Mouse (Mus musculus) neural tube, embryonic 13.5 days (tissue): Measurements from ENCODE around the gene Hydin. TPM values are rescaled to one million over a fixed set of nuclear protein-coding genes. Genes with fewer than 3 reads are reported as not detected.

ENCODE experiments used
- ATAC-seq: fragments of 200-750 bp; cut with Nextera tagmentation; 2 replicates; pipeline ENCODE4 v1.8.0; 2017; ENCODE audit warnings: low read depth, mild to moderate bottlenecking, moderate TSS enrichment, moderate library complexity
- H3K27ac ChIP-seq: fragments of 300-500 bp; sonication (generic); replicated peaks from 2 replicates; pipeline ENCODE4 v1.5.1; 2015; ENCODE audit warnings: moderate library complexity, mild to moderate bottlenecking, inconsistent platforms
- H3K27me3 ChIP-seq: fragments of 300-500 bp; sonication (generic); 2 replicates; pipeline ENCODE4 v1.6.1; 2015; ENCODE audit warnings: mild to moderate bottlenecking, inconsistent platforms
- H3K36me3 ChIP-seq: fragments of 300-500 bp; sonication (generic); 2 replicates; pipeline ENCODE4 v1.6.1; 2015; ENCODE audit warnings: mild to moderate bottlenecking, inconsistent platforms
- H3K4me1 ChIP-seq: fragments of 300-500 bp; sonication (generic); replicated peaks from 2 replicates; pipeline ENCODE4 v1.6.1; 2015; ENCODE audit warnings: inconsistent platforms
- H3K4me2 ChIP-seq: fragments of 300-500 bp; sonication (generic); 2 replicates; pipeline ENCODE4 v1.6.1; 2015; ENCODE audit warnings: inconsistent platforms, mild to moderate bottlenecking, moderate library complexity
- H3K4me3 ChIP-seq: fragments of 300-500 bp; sonication (generic); 2 replicates; pipeline ENCODE4 v1.5.1; 2015; ENCODE audit warnings: mild to moderate bottlenecking, inconsistent platforms
- H3K9ac ChIP-seq: fragments of 300-500 bp; sonication (generic); 2 replicates; pipeline ENCODE4 v1.6.1; 2015; ENCODE audit warnings: moderate library complexity, mild to moderate bottlenecking, inconsistent platforms
- H3K9me3 ChIP-seq: fragments of 300-500 bp; sonication (generic); 2 replicates; pipeline ENCODE4 v1.6.1; 2016; ENCODE audit warnings: inconsistent platforms
- WGBS: fragments of 180-500 bp; shearing (Covaris S2); methylation state at CpG from one replicate; pipeline ENCODE4 v1.1.7; 2015; 5-methylcytosine and 5-hydroxymethylcytosine counted together
- microRNA-seq: library from miRNA; unstranded; fragments of <30 nt; microRNA quantifications from one replicate; pipeline ENCODE4, GENCODE M21; 2016
- polyA plus RNA-seq: library from polyadenylated mRNA; unstranded; fragments of >200 nt; fragmentation: Nextera tagmentation; extraction: Ambion mirVana; gene quantifications from 2 replicates; pipeline ENCODE4 v1.2.1, GENCODE M21; 2015

Hydin gene
- polyA plus RNA-seq, 1 experiment from 2014 or later: 0.07 TPM

DNA sequence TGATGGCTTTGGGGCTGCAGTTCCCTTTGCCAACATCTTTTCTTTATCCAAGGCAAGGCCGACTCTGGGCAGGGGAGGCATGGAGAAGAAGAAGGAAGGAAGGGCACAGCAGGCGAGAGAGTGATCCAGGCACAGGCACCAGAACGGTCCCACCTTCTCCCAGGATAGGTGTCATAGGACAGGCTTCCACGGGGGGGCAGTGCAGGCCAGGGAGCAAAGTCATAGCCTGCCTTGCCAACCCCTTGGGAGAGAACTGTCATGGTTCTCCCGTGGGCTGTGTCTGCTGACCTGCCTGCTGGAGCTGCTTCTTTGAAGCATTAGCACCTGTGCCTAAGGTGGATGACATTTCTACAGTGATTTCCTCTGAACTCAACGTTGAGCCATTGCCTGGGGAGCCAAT lies 379.3 kb downstream of the Hydin start:
- peaks cover 50% of the 10 kb centered on the region for H3K36me3 ChIP-seq

GRCm38 (mm10) chr8:110648577-110648976 lies 381.8 kb downstream of the Hydin start:
- 98% methylated on average over 3 of the region's 3 CpGs for WGBS
- no peaks in the 10 kb centered on the region for H3K27me3 ChIP-seq
- ATAC-seq: no peak
- H3K36me3 ChIP-seq: peaks cover 57% of the 10 kb centered on the region
- no peak overlapping the region for H3K4me2 ChIP-seq
- no peak overlapping the region for H3K9ac ChIP-seq
- H3K27ac ChIP-seq: no peak overlapping the region
- no peak overlapping the region for H3K4me3 ChIP-seq
- no peaks in the 10 kb centered on the region for H3K9me3 ChIP-seq
- no peaks in the 10 kb centered on the region for H3K4me1 ChIP-seq

More for the DNA sequence above, 379.3 kb downstream of the Hydin start:
- H3K27ac ChIP-seq: no peak overlapping the region
- no peak overlapping the region for H3K4me3 ChIP-seq
- no peaks in the 10 kb centered on the region for H3K27me3 ChIP-seq
- no peak overlapping the region for H3K9ac ChIP-seq
- no peak overlapping the region for H3K4me2 ChIP-seq
- ATAC-seq: no peak; the same call in 1 of the 2 replicates
- WGBS: 41% methylated on average over 6 of the region's 6 CpGs
- H3K4me1 ChIP-seq: no peaks in the 10 kb centered on the region
- H3K9me3 ChIP-seq: no peaks in the 10 kb centered on the region

DNA sequence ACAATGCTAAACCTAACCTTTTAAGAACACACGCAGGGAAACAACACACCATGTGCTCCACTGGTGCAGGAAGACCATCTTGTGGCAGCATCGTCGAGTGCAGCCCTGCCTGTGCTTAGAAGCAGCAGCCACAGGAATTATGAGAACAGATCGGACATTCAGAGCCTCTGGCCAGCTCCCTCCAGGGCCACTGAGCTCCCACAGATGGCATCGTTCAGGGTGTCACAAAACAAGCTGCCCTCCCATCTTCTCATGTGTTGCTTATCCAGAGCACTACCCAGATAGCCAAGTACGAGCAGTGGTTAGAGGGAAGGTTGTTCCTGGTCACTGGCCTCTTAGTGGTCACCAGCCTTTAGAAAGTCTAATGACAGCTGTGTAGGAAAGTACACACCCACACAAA lies 382.5 kb downstream of the Hydin start:
- no peaks in the 10 kb centered on the region for H3K4me1 ChIP-seq
- H3K9ac ChIP-seq: no peak overlapping the region
- WGBS: 92% methylated on average over 6 of the region's 6 CpGs
- no peak for ATAC-seq
- H3K4me3 ChIP-seq: no peak overlapping the region
- H3K27me3 ChIP-seq: no peaks in the 10 kb centered on the region
- H3K4me2 ChIP-seq: no peak overlapping the region
- no peaks in the 10 kb centered on the region for H3K9me3 ChIP-seq
- H3K36me3 ChIP-seq: peaks cover 60% of the 10 kb centered on the region
- no peak overlapping the region for H3K27ac ChIP-seq

DNA sequence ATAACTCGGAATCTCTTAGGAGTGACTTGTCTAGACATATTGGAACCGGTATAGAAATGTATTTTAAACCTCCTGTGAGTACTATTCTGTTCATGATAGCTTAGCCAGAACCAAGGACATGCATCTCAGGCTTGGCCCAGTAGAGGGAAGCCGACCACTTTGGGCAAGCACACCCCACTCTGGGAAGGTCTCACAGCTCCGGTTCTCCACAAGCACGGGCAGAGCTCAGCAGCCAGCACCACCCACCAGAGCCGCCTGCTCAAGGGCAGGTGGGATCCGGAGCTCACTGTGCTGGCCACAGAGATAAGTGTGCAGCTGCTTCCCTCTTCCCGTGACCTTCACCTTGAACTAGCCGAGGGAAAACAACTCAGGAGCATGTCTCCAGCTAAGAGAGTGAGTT lies 384.1 kb downstream of the Hydin start:
- Histone ChIP-seq H3K4me1 (no peaks in the 10 kb centered on the region), H3K27ac (no peak overlapping the region), H3K27me3 (no peaks in the 10 kb centered on the region), H3K4me2 (no peak overlapping the region), H3K36me3 (peaks cover 50% of the 10 kb centered on the region), H3K4me3 (no peak overlapping the region), H3K9me3 (no peaks in the 10 kb centered on the region), H3K9ac (no peak overlapping the region)
- 86% methylated on average over 9 of the region's 9 CpGs for WGBS
- no peak for ATAC-seq

DNA sequence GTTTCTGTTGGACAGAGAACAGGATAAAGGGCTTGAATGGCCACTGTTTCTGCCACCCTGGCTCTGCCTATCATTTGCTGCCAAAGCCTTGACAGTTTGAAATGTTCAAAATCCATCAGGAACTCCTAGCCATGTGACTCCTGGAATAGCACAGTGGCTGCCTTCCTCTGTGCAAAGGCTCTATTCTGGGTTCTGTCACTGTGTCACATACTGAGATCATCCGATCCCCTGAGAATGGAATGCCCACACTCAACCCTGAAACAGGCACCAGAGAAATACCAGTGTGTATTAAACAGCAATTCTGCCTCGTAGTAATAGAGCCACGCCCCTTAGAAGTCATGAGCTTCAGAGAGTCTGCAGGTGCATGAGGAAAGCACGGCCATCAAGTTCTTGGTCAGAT lies 385.1 kb downstream of the Hydin start:
- H3K4me2 ChIP-seq: no peak overlapping the region
- no peaks in the 10 kb centered on the region for H3K27me3 ChIP-seq
- no peak overlapping the region for H3K27ac ChIP-seq
- no peak overlapping the region for H3K9ac ChIP-seq
- no peaks in the 10 kb centered on the region for H3K9me3 ChIP-seq
- H3K4me1 ChIP-seq: no peaks in the 10 kb centered on the region
- WGBS: 90% methylated on average over 4 of the region's 4 CpGs
- ATAC-seq: no peak
- peaks cover 54% of the 10 kb centered on the region for H3K36me3 ChIP-seq
- no peak overlapping the region for H3K4me3 ChIP-seq

DNA sequence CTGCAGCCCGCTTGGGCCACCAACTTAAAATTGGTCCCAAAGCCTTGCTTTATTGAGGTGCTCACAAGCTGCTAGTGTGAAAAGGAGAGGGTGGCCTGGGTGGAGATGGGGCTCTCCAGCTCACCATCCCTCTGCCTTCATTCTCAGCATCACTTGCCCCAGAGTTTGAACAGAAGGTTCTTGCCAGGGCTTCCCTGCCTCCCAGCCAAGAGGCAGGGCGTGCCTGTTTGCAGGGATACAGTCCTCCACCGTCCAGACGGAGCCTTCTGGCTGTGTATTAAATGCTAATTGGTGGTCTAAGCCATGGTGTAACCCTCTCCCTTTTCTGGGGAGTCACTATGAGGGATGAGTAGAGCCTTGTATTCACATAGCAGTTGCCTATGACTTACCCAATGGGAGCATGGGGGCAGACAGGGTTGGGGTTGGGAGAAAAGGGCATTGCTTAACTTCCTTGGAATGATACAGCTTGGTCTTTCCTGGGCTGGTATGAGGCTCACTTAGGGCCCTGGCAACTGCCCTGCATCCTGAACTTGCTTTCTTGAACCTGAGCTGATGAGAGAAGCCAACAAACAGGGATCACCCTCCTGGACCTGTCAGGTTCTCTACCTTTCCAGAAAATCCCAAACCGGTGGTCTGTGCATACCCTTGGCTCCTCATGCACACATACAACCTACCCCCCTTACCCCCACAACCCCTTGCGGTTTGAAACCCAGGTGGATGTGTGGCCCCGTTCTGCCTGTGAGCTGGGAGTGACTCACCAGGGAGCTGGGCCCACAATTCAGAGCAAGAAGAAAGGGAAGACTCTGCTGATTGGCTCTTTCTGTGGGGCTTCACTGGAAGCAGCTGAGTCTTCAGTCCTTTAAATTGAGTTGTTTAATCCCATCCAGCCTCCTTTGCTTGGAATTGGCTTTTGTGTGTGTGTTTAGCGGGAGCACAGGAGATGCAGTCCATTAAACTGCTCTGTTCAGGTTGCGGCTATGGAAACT lies 387.6 kb downstream of the Hydin start:
- Histone ChIP-seq H3K27ac (no peak overlapping the region), H3K4me2 (no peak overlapping the region), H3K27me3 (no peaks in the 10 kb centered on the region), H3K4me1 (no peaks in the 10 kb centered on the region), H3K36me3 (peaks cover 67% of the 10 kb centered on the region), H3K4me3 (no peak overlapping the region), H3K9ac (no peak overlapping the region), H3K9me3 (no peaks in the 10 kb centered on the region)
- ATAC-seq: no peak
- WGBS: 84% methylated on average over 9 of the region's 9 CpGs

DNA sequence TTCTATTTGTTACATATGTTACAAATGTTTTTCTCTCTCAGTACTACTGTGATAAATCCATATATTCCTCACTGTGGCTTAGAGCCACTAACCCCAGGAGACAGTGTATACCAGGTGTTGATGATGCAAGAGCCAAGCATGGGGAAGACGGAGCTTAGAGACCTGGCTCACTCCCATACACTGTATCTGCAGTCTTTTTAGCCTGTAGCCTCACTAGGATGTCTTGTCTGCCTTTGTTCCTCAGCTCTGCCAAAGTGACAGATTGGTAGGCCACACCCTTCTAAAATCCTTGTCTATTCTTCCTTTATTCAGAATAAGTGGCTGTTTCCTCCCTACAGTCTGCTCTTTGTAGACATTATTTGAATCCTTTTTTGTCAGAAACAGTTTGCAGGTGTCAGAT lies 389.1 kb downstream of the Hydin start:
- Histone ChIP-seq H3K27me3 (no peaks in the 10 kb centered on the region), H3K4me3 (no peak overlapping the region), H3K9ac (no peak overlapping the region), H3K9me3 (no peaks in the 10 kb centered on the region), H3K4me2 (no peak overlapping the region), H3K4me1 (no peaks in the 10 kb centered on the region), H3K36me3 (peaks cover 62% of the 10 kb centered on the region), H3K27ac (no peak overlapping the region)
- WGBS: 96% methylated on average over 1 of the region's 1 CpGs
- no peak for ATAC-seq

- WGBS: 96% methylated on average over 2 of the region's 2 CpGs
- H3K4me2 ChIP-seq: no peak overlapping the region
Observed at GRCm38 (mm10) chr8:110657661-110658060, 390.9 kb downstream of the Hydin start.

More at GRCm38 (mm10) chr8:110657661-110658060, 390.9 kb downstream of the Hydin start:
- no peaks in the 10 kb centered on the region for H3K4me1 ChIP-seq
- no peak for ATAC-seq
- no peak overlapping the region for H3K4me3 ChIP-seq
- no peaks in the 10 kb centered on the region for H3K9me3 ChIP-seq
- H3K36me3 ChIP-seq: peaks cover 57% of the 10 kb centered on the region
- no peak overlapping the region for H3K27ac ChIP-seq
- H3K27me3 ChIP-seq: no peaks in the 10 kb centered on the region
- H3K9ac ChIP-seq: no peak overlapping the region

Small RNA genes within 50 kb of the gene (microRNA-seq; reads per million reads assigned to microRNA genes)
- gene Gm44489 (not detected), gene Gm47306 (not detected)

Other genes starting within 250 kb of the Hydin start
- gene Chst4, start 227.2 kb upstream of the Hydin start, polyA plus RNA-seq: not detected in 2 replicates
- gene Zfp612, start 187.2 kb upstream of the Hydin start, polyA plus RNA-seq: 19.4 and 19.7 TPM in 2 replicates
- gene Gm21964, start 165.8 kb upstream of the Hydin start, polyA plus RNA-seq: not detected in 2 replicates
- not detected in 2 replicates for gene Gm17720, start 164.2 kb upstream of the Hydin start, polyA plus RNA-seq
- 16.9 and 22.0 TPM in 2 replicates for gene Calb2, start 98.8 kb upstream of the Hydin start, polyA plus RNA-seq
- 10.1 and 11.3 TPM in 2 replicates for gene Cmtr2, start 51.3 kb upstream of the Hydin start, polyA plus RNA-seq